Mouse (Mus musculus): ENCODE measurements around the gene Yes1.

Yes1 gene

GRCm38 (mm10) chr5:32633185-32633584, 22.2 kb downstream of the Yes1 start:
- TF ChIP-seq GATA4 (IDR thresholded peaks at IDR 0.05; ENCODE audit: insufficient replicate concordance, low read length): no peak

- no peak for TF ChIP-seq GATA4 (IDR thresholded peaks at IDR 0.05; ENCODE audit: insufficient replicate concordance, low read length)
Measured at GRCm38 (mm10) chr5:32657386-32657785, 46.4 kb downstream of the Yes1 start.

GRCm38 (mm10) chr5:32682475-32682874, 71.5 kb downstream of the Yes1 start:
- TF ChIP-seq GATA4 (IDR thresholded peaks at IDR 0.05; ENCODE audit: insufficient replicate concordance, low read length): no peak

DNA sequence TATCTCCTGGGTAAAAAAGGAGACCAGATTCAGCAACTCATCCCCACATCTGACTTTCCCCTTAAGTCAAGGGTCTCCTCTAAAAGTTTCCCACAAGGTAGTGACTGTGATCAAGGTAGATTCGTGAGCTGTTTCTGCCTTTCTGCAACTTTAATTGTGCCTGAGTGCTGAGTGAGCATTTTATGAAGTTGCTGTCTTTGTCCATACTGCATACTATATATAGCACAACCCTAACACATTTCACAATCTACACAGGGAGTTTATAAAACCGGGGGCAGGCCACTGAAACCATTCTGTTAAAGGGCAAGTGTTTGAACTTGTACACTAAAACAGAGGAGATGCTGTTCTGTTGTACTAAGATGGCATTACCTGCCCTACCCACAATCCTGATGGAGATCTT, 82.4 kb downstream of the Yes1 start:
- no peak for TF ChIP-seq GATA4 (IDR thresholded peaks at IDR 0.05; ENCODE audit: insufficient replicate concordance, low read length)

DNA sequence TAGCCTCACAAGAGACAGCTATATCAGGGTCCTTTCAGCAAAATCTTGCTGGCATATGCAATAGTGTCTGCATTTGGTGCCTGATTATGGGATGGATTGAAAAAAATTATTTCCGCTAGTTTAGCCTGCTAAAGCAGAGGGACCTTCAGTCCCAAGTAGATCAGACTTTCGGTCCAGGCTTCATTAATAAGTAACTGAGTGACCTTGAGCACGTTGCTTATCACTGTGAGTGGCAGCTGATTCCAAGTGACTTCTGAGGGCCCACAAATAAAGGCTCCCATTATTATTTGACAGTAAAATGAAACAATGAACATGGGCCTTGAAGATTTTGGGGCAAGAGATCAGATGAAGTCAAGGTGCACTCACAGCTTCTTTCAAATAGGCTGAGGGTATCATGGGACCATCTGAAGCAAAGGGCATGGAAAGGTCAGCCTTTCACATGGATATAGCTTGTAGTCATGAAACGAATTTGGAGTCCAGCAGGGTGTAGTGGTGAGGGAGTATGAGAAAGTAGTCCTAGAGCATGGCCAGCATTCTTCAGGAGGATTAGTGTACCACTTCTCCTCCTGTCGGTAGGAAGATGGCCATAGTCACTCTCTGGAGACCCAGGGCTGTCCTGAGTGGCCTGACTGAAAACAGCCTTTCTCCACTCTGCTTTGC, 86.4 kb downstream of the Yes1 start:
- peak; percentile 68 for TF ChIP-seq GATA4 (IDR thresholded peaks at IDR 0.05; ENCODE audit: insufficient replicate concordance, low read length)

DNA sequence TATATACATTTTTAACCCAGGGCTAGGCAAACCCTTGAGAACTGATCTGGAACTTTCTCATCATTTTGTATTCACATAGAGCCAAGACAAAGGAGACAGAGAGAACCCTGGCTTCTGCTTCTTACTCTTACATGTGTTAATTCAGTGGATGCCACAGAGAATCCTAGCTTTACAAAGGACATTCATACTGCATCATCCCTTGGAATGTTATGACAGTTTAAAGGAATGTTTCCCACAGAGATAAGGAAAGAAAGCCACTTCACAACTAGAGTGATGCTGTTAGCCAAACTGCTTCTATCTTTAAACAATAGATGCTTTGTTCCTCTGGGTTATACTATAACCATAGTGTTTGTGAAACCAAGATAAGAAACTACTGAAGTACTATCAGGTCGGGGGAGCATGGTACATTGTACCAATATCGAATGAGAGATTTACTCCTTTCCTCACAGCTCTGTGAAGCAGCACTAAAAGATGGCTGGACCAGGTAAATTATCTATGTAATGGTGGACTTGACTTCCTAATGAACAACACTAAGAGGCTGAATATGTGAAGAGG, 95.3 kb downstream of the Yes1 start:
- TF ChIP-seq GATA4 (IDR thresholded peaks at IDR 0.05; ENCODE audit: insufficient replicate concordance, low read length): no peak

DNA sequence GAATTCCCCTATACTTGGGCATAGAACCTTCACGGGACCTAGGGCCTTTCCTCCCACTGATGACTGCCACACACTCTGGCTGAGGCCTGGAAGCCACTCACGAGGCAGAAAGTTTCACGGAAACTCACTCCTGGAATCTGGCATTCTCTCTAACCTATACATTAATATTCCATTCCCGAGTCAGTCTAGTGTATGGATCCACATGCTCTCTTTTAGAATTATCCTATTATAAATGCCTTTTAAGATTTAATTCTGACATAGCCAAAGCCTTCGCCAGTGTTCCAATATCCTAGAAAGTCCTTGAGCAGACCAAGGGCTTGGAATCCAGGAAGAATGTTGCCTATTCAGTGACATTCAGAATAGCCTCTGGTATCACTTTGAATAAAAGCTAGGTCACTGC, 100.5 kb downstream of the Yes1 start:
- TF ChIP-seq GATA4 (IDR thresholded peaks at IDR 0.05; ENCODE audit: insufficient replicate concordance, low read length): no peak

- no peak for TF ChIP-seq GATA4 (IDR thresholded peaks at IDR 0.05; ENCODE audit: insufficient replicate concordance, low read length)
Measured at GRCm38 (mm10) chr5:32712221-32713041, 101.5 kb downstream of the Yes1 start.

DNA sequence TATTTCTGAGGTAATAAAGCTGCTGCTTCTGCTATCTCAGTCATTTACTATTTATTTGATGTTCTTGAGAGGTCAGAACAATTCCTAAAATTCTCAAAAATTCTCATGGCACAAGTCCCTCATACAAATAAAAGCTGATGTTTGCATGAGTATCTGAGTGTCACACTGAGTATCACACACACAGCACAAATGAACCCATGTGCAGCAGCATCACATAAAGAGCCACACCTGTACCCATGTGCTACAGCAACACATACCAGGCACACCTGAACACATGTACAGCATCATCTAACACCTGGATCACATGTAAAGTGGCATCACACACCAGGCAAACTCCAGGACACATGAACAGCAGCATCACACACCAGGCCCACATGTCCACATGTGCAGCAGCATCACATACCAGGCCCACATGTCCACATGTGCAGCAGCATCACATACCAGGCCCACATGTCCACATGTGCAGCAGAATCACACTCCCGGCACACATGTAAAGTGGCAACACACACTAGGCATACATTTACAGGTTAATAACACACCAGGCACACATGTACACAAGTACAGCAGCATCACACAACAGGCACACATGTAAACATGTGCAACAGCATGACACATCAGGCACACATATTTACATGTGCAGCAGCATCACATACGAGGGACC, 102.2 kb downstream of the Yes1 start:
- no peak for TF ChIP-seq GATA4 (IDR thresholded peaks at IDR 0.05; ENCODE audit: insufficient replicate concordance, low read length)

GRCm38 (mm10) chr5:32713703-32714467, 102.9 kb downstream of the Yes1 start:
- TF ChIP-seq GATA4 (IDR thresholded peaks at IDR 0.05; ENCODE audit: insufficient replicate concordance, low read length): no peak

DNA sequence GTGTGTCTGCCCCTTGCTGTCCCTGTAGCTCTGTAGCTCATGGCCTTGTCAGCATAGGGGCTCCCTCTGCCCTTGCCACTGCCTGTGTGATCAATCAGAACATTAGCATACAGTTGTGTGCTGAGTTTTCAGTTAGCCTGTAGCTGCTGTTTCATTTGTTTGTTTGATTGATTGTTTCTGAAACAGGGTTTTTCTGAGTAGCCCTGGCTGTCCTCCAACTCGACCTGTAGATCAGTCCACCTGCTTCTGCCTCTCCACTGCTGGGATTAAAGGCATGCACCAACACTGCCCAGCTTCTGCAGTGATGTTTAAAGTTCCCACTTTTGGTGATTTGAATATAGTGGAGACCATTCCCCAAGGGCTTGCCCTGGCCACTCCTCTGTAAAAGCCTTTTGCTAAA, 106.8 kb downstream of the Yes1 start:
- TF ChIP-seq GATA4 (IDR thresholded peaks at IDR 0.05; ENCODE audit: insufficient replicate concordance, low read length): no peak

GRCm38 (mm10) chr5:32718916-32719315, 107.9 kb downstream of the Yes1 start:
- TF ChIP-seq GATA4 (IDR thresholded peaks at IDR 0.05; ENCODE audit: insufficient replicate concordance, low read length): no peak

DNA sequence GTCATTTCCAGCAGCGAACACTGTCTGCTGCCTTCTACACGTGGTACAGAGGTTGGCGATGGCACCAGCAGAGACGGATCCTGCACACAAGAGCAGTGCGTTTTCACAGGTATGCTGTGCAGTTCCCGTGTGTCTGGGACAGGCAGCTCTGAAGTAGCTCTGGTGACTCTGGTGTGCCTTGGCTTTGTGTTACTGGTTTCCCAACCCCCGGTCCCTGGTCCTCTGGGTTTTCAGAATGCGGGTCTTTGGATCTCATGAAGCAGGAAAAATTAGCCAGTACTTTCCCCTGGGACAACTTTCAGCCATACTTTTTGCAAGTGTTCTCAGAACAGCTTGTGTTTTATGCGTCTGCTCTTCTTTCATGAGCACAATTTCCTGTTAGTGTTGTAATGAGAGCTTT, 109.4 kb downstream of the Yes1 start:
- no peak for TF ChIP-seq GATA4 (IDR thresholded peaks at IDR 0.05; ENCODE audit: insufficient replicate concordance, low read length)

GRCm38 (mm10) chr5:32721316-32721715, 110.3 kb downstream of the Yes1 start:
- no peak for TF ChIP-seq GATA4 (IDR thresholded peaks at IDR 0.05; ENCODE audit: insufficient replicate concordance, low read length)

GRCm38 (mm10) chr5:32722263-32722662, 111.3 kb downstream of the Yes1 start:
- TF ChIP-seq GATA4 (IDR thresholded peaks at IDR 0.05; ENCODE audit: insufficient replicate concordance, low read length): no peak

All from liver, adult (tissue).